Mouse (Mus musculus): ENCODE measurements around the gene Olfr631.
A peak's percentile ranks its signal among the peaks of the same experiment; 100 is the strongest.
"Not testable (repeated sequence)": the region's sequence is repeated elsewhere in the genome, so short reads cannot be mapped to it uniquely, and the experiment has no call there.

Gene Olfr631

DNA sequence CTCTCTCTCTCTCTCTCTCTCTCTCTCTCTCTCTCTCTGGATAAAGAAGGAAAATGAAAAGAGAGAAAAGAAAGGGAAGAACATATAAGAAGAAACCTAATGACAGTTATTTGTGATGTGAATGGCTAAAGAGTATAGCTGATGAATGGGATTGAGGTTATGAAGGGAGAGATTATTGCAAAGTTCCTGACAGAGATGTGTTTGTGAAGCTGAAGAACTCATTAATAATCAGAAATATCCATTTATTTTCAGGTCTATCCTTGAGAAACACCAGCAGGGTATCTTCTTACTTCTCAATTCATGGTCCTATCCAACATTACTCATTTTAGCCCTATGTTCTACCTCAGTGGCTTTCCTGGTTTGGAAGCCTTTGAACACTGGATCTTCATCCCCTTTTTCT is at the start of gene Olfr631:
TSS of gene Olfr631 (plus strand) at position 301 of the 400 bp plus-strand sequence.
- DNase-seq (ENCODE audit: low spot score), result no peak

DNA sequence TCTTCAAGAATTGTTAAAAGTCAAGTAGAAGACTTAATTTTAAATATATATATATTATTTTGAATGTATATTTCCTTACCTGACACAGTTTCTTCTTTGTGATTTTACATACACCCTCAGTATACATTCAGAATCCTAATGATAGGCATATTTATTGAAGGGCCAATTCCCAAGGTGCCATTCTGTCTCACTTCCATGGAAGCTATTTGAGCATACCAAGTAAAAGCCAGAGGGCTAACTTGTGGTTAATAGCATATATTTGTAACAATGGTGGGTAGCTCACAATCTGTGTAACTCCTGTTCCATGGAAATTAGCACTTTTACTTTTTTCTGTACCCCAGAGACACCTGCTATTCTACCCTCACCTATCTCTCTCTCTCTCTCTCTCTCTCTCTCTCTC is 42.5 kb upstream of the Olfr631 start, which contains the start of gene Olfr66:
TSS of gene Olfr66 (minus strand) at position 101 of the 400 bp plus-strand sequence.
- DNase-seq (ENCODE audit: low spot score), result no peak

DNA sequence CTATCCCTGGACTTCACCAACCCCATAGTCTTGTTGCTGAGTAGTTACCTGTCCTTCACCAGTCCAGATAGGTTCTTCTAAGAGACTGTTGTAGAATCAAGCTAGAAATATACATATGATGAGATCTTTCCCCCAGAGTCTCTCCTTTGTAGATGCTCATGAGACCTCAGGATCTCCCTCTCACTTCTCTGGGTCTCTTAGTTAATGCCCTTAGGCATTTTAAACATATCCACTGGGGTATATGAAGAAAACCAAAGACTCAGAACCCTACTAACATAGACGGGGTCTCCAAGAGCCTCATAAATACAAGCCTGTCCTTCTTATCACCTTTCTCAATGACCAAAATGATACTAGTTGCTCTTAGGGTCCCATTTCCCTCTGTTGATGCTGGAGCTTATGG is 34.2 kb upstream of the Olfr631 start, which contains the start of gene Olfr64:
TSS of gene Olfr64 (minus strand) at position 101 of the 400 bp plus-strand sequence.
- no peak for DNase-seq (ENCODE audit: low spot score)

DNA sequence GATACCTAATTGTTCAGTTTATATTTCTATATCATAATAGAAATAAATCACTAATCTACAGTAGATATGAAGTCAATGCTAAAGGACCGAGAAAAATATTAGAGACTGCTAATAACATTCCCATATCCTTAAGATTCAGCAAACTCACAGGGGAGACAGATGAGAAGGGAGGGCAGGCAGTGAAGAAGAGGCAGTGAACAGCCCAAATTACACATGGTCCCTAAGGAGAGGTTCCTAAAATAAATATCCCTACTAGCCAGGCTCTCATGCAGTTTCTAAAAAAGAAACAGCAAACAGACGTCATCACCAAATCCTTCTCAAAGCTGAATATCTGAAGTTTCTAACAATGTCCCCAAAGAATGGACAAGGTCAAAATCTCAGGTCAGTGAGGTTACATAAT is 25.4 kb upstream of the Olfr631 start, which contains the start of gene Olfr65:
TSS of gene Olfr65 (plus strand) at position 301 of the 400 bp plus-strand sequence.
- DNase-seq (ENCODE audit: low spot score), result no peak

DNA sequence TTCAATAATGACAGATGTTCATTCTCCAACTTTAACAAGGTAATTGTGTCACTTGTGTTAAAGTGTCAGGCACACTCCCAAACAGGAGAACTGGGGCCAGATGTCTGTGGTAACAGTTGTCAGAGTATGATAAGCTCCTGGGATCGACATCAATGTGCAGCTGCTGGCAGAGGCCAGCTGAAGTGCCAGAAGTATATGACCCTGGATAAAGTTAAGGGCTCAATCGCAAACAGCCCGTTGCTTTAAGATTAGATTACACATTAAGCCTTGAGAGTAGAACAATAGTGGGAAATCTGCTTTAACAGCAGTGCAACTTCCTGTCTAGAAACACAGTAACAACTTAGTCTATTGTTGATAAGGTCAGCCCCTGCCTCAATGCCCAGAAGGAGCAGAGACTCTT is 18.6 kb upstream of the Olfr631 start:
- DNase-seq (ENCODE audit: low spot score), result peak; percentile 10

DNA sequence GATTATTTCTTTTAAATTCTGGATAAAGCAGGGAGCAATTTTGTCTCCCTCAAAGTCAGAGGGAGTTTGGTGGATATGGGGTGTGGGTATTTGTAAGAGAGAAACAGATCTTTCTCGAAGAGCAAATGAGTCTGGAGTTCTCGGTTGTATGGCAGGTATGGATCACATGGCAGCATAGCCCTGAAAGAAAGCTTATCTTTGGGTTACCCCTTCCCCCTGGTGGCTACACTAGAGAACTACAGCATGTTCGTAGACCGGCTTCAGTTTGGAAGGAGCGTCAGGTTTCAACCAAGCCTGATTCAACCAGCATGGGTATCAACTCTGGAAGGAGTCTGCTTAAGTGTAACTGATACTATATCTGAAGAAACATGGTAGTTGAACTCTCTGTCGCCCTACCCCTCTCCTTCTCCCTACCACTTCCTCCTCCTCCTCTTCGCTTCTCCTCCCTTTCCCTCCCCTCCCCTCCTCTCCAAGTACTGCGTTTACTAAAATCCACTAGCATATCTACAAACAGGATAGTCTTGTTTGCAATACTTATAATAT is 15.6 kb upstream of the Olfr631 start:
- DNase-seq (ENCODE audit: low spot score), result no peak

DNA sequence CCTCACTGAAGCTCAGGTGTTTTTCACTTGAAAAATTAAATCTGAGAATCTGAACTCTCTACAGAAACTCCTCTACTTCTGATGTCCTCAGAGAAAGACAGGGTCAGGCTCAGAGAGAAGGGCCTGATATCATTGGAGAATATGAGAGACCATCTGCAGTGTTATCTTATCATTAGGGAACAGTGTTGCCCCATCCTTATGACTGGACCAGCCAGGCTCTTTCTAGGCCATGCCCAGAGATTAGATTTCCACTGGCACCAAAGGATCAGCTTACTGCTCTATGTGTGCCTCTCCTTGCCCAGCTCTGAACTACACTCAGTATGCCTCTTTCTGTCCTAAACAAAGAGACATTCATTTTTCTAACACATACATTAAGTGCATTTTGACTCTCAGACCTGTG is 13.3 kb upstream of the Olfr631 start:
- no peak for DNase-seq (ENCODE audit: low spot score)

DNA sequence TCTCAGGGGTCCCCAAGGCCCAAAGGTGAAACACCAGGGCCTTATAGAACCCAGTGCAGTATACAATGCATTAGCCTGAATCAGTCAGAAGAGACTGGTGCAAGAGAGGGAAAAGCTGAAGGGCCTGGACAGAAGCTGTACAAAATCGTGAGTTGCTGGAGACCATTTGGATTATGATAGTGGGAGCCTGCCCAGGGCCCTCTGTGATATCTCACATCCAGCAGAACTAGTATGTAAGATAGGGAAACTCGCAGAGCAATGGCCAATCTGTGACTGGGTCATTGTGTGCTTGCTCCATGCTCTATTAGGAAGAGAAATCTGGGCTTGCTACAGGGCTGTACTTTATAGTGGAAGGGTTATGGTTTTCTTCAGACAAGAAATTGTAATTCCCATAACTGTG is 5.6 kb downstream of the Olfr631 start, which contains the start of gene Olfr632:
TSS of gene Olfr632 (plus strand) at position 84 of the 400 bp plus-strand sequence.
- DNase-seq (ENCODE audit: low spot score), result no peak

DNA sequence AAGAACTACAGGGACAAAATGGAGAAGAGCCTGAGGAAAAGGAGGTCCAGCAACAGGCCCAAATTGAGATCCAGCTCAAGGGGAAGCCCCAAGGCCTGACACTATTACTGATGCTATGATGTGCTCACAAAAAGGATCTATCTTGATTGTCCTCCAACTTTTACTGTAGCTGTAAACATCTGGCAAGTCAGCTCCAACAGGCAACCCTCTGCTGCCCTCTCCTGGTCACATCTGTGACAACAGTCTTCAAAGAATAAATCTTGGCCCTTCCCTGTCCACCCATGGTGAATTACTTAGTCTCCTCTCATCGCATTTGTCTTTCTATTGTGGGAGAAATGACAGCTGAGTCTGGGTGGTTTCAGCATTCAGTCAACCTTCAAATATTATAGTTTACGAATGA is 14.1 kb downstream of the Olfr631 start:
- peak; percentile 50 for DNase-seq (ENCODE audit: low spot score)

DNA sequence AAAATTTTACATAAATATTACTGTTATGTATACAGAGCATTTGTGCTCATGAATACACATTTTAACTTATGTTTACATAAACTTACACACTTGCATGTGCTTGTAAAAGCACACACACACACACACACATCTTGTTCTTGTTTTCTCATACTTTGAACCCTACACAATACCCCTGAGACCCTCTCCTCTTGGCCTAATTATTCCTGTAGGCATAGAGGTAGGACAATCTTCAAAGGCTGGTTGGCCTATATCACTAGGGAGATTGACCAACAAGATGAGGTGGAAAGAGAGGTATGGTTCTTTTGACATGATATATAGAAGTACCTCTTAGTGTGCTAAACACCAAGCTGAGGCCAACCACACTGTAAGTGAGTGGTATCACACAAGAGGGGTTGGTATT is 15.5 kb downstream of the Olfr631 start, which contains the start of gene Olfr633:
TSS of gene Olfr633 (plus strand) at position 301 of the 400 bp plus-strand sequence.
- no peak for DNase-seq (ENCODE audit: low spot score)

DNA sequence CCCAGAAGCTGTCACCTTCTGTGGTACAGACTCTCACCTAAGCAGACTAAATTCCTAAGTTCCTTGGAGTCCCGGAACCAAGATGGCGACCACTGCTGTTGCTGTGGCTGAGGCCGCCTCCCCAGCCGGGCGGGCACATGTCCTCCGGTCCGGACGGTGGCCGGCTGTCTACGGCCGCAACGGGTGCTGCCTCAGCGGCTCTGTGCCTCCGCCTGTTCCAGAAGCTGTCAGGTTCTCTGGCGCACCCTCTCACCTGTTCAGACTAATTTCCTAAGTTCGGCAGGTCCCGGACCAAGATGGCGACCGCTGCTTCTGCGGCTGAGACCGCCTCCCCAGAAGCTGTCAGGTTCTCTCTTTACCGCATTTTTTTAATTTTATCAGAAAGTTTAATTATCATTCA is 38.2 kb downstream of the Olfr631 start:
- DNase-seq (ENCODE audit: low spot score), result not testable (repeated sequence)

DNA sequence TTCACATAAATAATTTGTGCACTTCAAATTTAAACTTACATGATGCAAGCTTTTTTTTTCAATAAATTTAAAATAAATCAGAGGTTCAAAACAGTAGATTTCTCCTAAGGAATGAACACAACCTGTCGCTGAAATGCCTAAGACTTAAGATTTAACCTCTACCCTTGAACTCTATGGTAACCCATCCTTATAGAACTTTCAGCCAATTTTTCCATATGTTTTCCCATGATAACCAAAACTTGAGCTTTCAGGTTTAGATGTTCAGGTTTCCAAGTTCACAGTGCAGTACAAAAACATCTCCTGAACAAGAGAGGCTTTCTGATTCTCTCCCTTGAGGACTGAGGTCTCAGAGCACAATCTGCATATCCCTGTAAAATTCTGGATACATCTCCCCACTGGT is 42.2 kb downstream of the Olfr631 start, which contains the start of gene Olfr635:
TSS of gene Olfr635 (plus strand) at position 301 of the 400 bp plus-strand sequence.
- DNase-seq (ENCODE audit: low spot score), result no peak

DNA sequence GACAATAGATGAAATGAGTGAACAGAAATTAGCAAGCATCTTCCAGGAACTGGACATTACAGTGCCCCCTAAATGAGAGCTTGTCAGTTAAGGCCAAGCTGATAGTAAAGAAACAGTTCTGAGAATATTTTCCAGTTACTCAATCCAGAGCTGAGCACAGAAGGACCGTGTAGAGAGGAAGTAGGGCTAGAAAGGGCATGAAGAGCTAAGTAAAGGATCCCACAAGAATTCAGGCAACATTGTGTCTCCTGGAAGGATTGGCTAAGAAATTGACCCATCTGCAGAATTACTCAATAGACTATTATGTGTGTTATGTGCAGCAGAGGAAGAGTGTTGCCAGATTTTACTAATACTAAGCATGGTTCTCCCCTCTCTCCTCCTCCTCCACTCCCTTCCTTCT is 43.2 kb downstream of the Olfr631 start:
- no peak for DNase-seq (ENCODE audit: low spot score)
